Mouse (Mus musculus): ENCODE measurements at regions not wholly inside any gene's neighbourhood (a gene's known extent, or its start where the extent isn't known, plus 50 kb on each side); places are given as distances from the start of the nearest gene placed in this dataset.

DNA sequence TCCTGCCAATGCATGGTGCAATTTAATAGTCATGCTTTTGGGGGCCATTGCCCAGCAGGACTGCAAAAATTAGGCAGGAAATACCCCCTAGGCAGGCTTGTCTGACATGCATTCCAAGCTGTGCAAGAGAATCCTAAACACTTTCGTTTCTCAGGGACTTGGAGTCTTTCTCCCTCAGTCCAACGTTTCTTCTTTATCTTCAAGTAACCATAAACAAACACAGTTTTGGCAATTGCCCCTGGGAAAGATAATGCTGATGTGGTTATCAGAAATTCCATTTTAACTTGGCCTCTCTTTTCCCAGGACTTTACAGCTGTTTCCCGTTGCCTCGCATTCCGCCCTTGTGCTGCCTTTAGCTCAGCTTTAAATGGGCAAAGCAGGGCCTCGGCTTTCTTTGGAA lies 180.2 kb upstream of the Gm10295 start:
- no peak for TF ChIP-seq POLR2A (IDR thresholded peaks at IDR 0.05; ENCODE audit: borderline replicate concordance, low read depth, low read length)
- TF ChIP-seq CTCF (IDR thresholded peaks at IDR 0.05; ENCODE audit: low read depth, low read length): no peak
